Mouse (Mus musculus) kidney, postnatal 36 days (tissue): Measurements from ENCODE around the gene Fam151b.

Experiments used
- DNase-seq, 2 experiments: peaks; one replicate each; pipeline ENCODE4 v3.0.0; 2021 to 2022; ENCODE audit warnings: mixed read lengths in 2 of 2

Fam151b gene

GRCm38 (mm10) chr13:92483852-92484463 is at the start of gene Fam151b:
Gene Fam151b, minus strand, starts transcription at chr13:92484015.
- peak; percentile 97 for DNase-seq

- DNase-seq, result no peak
Observed at GRCm38 (mm10) chr13:92532216-92532615, 48.4 kb upstream of the Fam151b start.

- no peak for DNase-seq
Observed at GRCm38 (mm10) chr13:92531237-92531636, 47.4 kb upstream of the Fam151b start.

GRCm38 (mm10) chr13:92530721-92531211 is 47.0 kb upstream of the Fam151b start, which contains the start of gene Zfyve16:
Gene Zfyve16, minus strand, starts transcription at chr13:92530868.
- peak; percentile 96 to 99 for DNase-seq

GRCm38 (mm10) chr13:92529828-92530720 is 46.3 kb upstream of the Fam151b start:
- no peak for DNase-seq

- DNase-seq, result no peak
Observed at GRCm38 (mm10) chr13:92523178-92523813, 39.5 kb upstream of the Fam151b start.

- DNase-seq, result no peak
Observed at GRCm38 (mm10) chr13:92504871-92505270, 21.1 kb upstream of the Fam151b start.

- peak in 1 of 2 experiments; percentile 29 for DNase-seq
Observed at GRCm38 (mm10) chr13:92491923-92492322, 8.1 kb upstream of the Fam151b start.

- peak; percentile 46 to 63 for DNase-seq
Observed at GRCm38 (mm10) chr13:92490817-92491216, 7.0 kb upstream of the Fam151b start.

- peak; percentile 70 to 74 for DNase-seq
Observed at GRCm38 (mm10) chr13:92483348-92483747, 467 bp downstream of the Fam151b start.

- peak; percentile 37 to 38 for DNase-seq
Observed at GRCm38 (mm10) chr13:92470151-92470550, 13.7 kb downstream of the Fam151b start.

- DNase-seq, result peak; percentile 36 to 67
Observed at GRCm38 (mm10) chr13:92469381-92469780, 14.4 kb downstream of the Fam151b start.

GRCm38 (mm10) chr13:92467891-92468290 is 15.9 kb downstream of the Fam151b start:
- DNase-seq, result peak in 1 of 2 experiments; percentile 40

- DNase-seq, result no peak
Observed at GRCm38 (mm10) chr13:92464698-92465097, 19.1 kb downstream of the Fam151b start.

GRCm38 (mm10) chr13:92446872-92447271 is 36.9 kb downstream of the Fam151b start:
- DNase-seq, result no peak

GRCm38 (mm10) chr13:92440286-92440685 is 43.5 kb downstream of the Fam151b start:
- DNase-seq, result no peak

GRCm38 (mm10) chr13:92438656-92439055 is 45.2 kb downstream of the Fam151b start:
- no peak for DNase-seq

- DNase-seq, result peak; percentile 9 to 27
Observed at GRCm38 (mm10) chr13:92427351-92427855, 56.4 kb downstream of the Fam151b start.

- DNase-seq, result peak in 1 of 2 experiments; percentile 29
Observed at GRCm38 (mm10) chr13:92426294-92427051, 57.3 kb downstream of the Fam151b start.

- peak; percentile 36 to 78 for DNase-seq
Observed at GRCm38 (mm10) chr13:92425758-92426264, 58.0 kb downstream of the Fam151b start, which contains the start of gene Ankrd34b. Gene Ankrd34b, plus strand, starts transcription at chr13:92425896.

- no peak for DNase-seq
Observed at GRCm38 (mm10) chr13:92423711-92424110, 60.1 kb downstream of the Fam151b start.

GRCm38 (mm10) chr13:92419630-92420029 is 64.2 kb downstream of the Fam151b start:
- no peak for DNase-seq
